Mouse (Mus musculus): ENCODE results near the gene Cwf19l1. TPM values are rescaled to one million over a fixed set of nuclear protein-coding genes. Genes with fewer than 3 reads are reported as not detected.

Cwf19l1 gene
- polyA plus RNA-seq, 1 experiment = 10.3 TPM

GRCm38 (mm10) chr19:44144366-44144765, 8.7 kb upstream of the Cwf19l1 start:
- H3ac ChIP-seq (ENCODE audit: control insufficient read depth, insufficient read length) = no peak overlapping the region
- no peaks in the 10 kb centered on the region for H3K27me3 ChIP-seq (ENCODE audit: control insufficient read depth, insufficient read depth, insufficient read length)
- H3K36me3 ChIP-seq (ENCODE audit: control insufficient read depth, insufficient read depth) = peaks cover 28% of the 10 kb centered on the region
- TF ChIP-seq TCF3 (IDR thresholded peaks at IDR 0.05; ENCODE audit: insufficient read length, low read depth) (no peak), CEBPB (IDR thresholded peaks at IDR 0.05; ENCODE audit: insufficient read depth, poor library complexity, severe bottlenecking) (no peak), MYOG (IDR thresholded peaks at IDR 0.05; ENCODE audit: control insufficient read depth in 1 of 3, insufficient read depth in 1 of 3, insufficient read length in 2 of 3, low read depth in 2 of 3) (no peak), MYOD1 (IDR thresholded peaks at IDR 0.05; ENCODE audit: control insufficient read depth in 1 of 3, insufficient read length in 2 of 3, low read depth in 2 of 3) (no peak), TCF12 (IDR thresholded peaks at IDR 0.05; ENCODE audit: insufficient read depth, poor library complexity, severe bottlenecking) (no peak), REST (IDR thresholded peaks at IDR 0.05; ENCODE audit: insufficient read depth, insufficient read length) (no peak), POLR2A (IDR thresholded peaks at IDR 0.05; ENCODE audit: insufficient read length, low read depth) (no peak), E2F4 (IDR thresholded peaks at IDR 0.05; ENCODE audit: insufficient read depth) (no peak), SRF (IDR thresholded peaks at IDR 0.05; ENCODE audit: control insufficient read depth, insufficient read length, low read depth) (no peak), MAX (IDR thresholded peaks at IDR 0.05; ENCODE audit: low read depth) (no peak), USF1 (IDR thresholded peaks at IDR 0.05; ENCODE audit: low read depth) (no peak), POLR2AphosphoS2 (IDR thresholded peaks at IDR 0.05; ENCODE audit: insufficient read length, low read depth) (no peak)
- H3K4me2 ChIP-seq (ENCODE audit: low read depth) = no peak overlapping the region
- no peak overlapping the region for H3K4me3 ChIP-seq
- H3K79me2 ChIP-seq (ENCODE audit: control insufficient read depth, insufficient read depth) = peaks cover 12% of the 10 kb centered on the region

- Histone ChIP-seq H3K79me2 (ENCODE audit: control insufficient read depth, insufficient read depth) (peaks cover 26% of the 10 kb centered on the region), H3ac (ENCODE audit: control insufficient read depth, insufficient read length) (peak overlapping the region; percentile 81), H3K4me3 (peak overlapping the region; percentile 90), H3K4me2 (ENCODE audit: low read depth) (peak overlapping the region; percentile 79), H3K27me3 (ENCODE audit: control insufficient read depth, insufficient read depth, insufficient read length) (no peaks in the 10 kb centered on the region), H3K36me3 (ENCODE audit: control insufficient read depth, insufficient read depth) (peaks cover 6% of the 10 kb centered on the region)
- no peak for TF ChIP-seq MYOD1 (IDR thresholded peaks at IDR 0.05; ENCODE audit: control insufficient read depth in 1 of 3, insufficient read length in 2 of 3, low read depth in 2 of 3)
- no peak for TF ChIP-seq CEBPB (IDR thresholded peaks at IDR 0.05; ENCODE audit: insufficient read depth, poor library complexity, severe bottlenecking)
- no peak for TF ChIP-seq POLR2A (IDR thresholded peaks at IDR 0.05; ENCODE audit: insufficient read length, low read depth)
- no peak for TF ChIP-seq E2F4 (IDR thresholded peaks at IDR 0.05; ENCODE audit: insufficient read depth)
- TF ChIP-seq USF1 (IDR thresholded peaks at IDR 0.05; ENCODE audit: low read depth) = no peak
- no peak for TF ChIP-seq POLR2AphosphoS2 (IDR thresholded peaks at IDR 0.05; ENCODE audit: insufficient read length, low read depth)
- no peak for TF ChIP-seq REST (IDR thresholded peaks at IDR 0.05; ENCODE audit: insufficient read depth, insufficient read length)
- no peak for TF ChIP-seq TCF3 (IDR thresholded peaks at IDR 0.05; ENCODE audit: insufficient read length, low read depth)
- no peak for TF ChIP-seq SRF (IDR thresholded peaks at IDR 0.05; ENCODE audit: control insufficient read depth, insufficient read length, low read depth)
- no peak for TF ChIP-seq MAX (IDR thresholded peaks at IDR 0.05; ENCODE audit: low read depth)
- no peak for TF ChIP-seq TCF12 (IDR thresholded peaks at IDR 0.05; ENCODE audit: insufficient read depth, poor library complexity, severe bottlenecking)
- TF ChIP-seq MYOG (IDR thresholded peaks at IDR 0.05; ENCODE audit: control insufficient read depth in 1 of 3, insufficient read depth in 1 of 3, insufficient read length in 2 of 3, low read depth in 2 of 3) = no peak
These were observed 347 bp upstream of the Cwf19l1 start for GRCm38 (mm10) chr19:44135960-44136485.

DNA sequence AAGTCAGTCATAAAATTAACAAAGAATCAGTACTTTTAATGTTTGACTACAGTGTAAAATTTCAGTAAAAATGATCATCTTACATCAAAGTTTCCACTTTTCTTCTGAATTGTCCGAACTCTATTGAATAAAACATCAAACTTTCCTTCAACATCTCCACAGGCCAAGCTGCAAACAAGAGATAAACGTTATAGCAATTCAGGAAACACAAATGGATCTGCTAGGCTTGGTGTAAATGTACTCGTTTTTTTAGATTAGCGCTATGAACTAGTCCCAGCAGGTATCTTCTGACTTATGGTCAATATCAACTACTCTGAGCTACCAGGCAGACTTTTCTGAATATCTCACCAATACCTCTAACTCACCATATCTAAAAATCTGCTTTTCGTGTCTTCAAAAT, 2.8 kb downstream of the Cwf19l1 start:
- no peak for TF ChIP-seq TCF3 (IDR thresholded peaks at IDR 0.05; ENCODE audit: insufficient read length, low read depth)
- TF ChIP-seq REST (IDR thresholded peaks at IDR 0.05; ENCODE audit: insufficient read depth, insufficient read length) = no peak
- no peak for TF ChIP-seq MAX (IDR thresholded peaks at IDR 0.05; ENCODE audit: low read depth)
- TF ChIP-seq SRF (IDR thresholded peaks at IDR 0.05; ENCODE audit: control insufficient read depth, insufficient read length, low read depth) = no peak
- TF ChIP-seq USF1 (IDR thresholded peaks at IDR 0.05; ENCODE audit: low read depth) = no peak
- no peak for TF ChIP-seq MYOD1 (IDR thresholded peaks at IDR 0.05; ENCODE audit: control insufficient read depth in 1 of 3, insufficient read length in 2 of 3, low read depth in 2 of 3)
- TF ChIP-seq MYOG (IDR thresholded peaks at IDR 0.05; ENCODE audit: control insufficient read depth in 1 of 3, insufficient read depth in 1 of 3, insufficient read length in 2 of 3, low read depth in 2 of 3) = no peak
- TF ChIP-seq TCF12 (IDR thresholded peaks at IDR 0.05; ENCODE audit: insufficient read depth, poor library complexity, severe bottlenecking) = no peak
- no peak for TF ChIP-seq POLR2AphosphoS2 (IDR thresholded peaks at IDR 0.05; ENCODE audit: insufficient read length, low read depth)
- no peak for TF ChIP-seq E2F4 (IDR thresholded peaks at IDR 0.05; ENCODE audit: insufficient read depth)
- no peak for TF ChIP-seq CEBPB (IDR thresholded peaks at IDR 0.05; ENCODE audit: insufficient read depth, poor library complexity, severe bottlenecking)
- TF ChIP-seq POLR2A (IDR thresholded peaks at IDR 0.05; ENCODE audit: insufficient read length, low read depth) = no peak
- Histone ChIP-seq H3K79me2 (ENCODE audit: control insufficient read depth, insufficient read depth) (peaks cover 26% of the 10 kb centered on the region), H3ac (ENCODE audit: control insufficient read depth, insufficient read length) (no peak overlapping the region), H3K4me2 (ENCODE audit: low read depth) (no peak overlapping the region), H3K4me3 (no peak overlapping the region), H3K27me3 (ENCODE audit: control insufficient read depth, insufficient read depth, insufficient read length) (no peaks in the 10 kb centered on the region), H3K36me3 (ENCODE audit: control insufficient read depth, insufficient read depth) (peaks cover 5% of the 10 kb centered on the region)

DNA sequence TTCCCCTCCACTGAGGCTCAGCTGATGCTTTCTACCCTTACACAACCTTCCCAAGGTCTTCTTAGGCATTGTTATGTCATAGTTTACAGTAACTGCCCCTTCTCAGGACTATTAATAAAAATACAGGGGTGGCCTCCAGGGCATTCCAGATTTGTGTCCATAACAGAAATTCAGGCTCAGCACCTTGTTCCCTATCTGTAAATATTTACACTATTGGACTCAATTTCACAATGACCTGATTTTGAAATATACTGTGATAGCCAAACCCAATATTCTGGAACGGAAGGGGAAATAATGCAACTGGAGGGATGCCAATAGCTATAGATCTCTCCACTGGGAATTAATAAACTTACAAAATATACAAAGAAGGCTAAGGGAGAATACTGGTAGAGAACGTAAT, 7.1 kb downstream of the Cwf19l1 start:
- Histone ChIP-seq H3K36me3 (ENCODE audit: control insufficient read depth, insufficient read depth) (peaks cover 29% of the 10 kb centered on the region), H3ac (ENCODE audit: control insufficient read depth, insufficient read length) (no peak overlapping the region), H3K4me2 (ENCODE audit: low read depth) (no peak overlapping the region), H3K4me3 (no peak overlapping the region), H3K27me3 (ENCODE audit: control insufficient read depth, insufficient read depth, insufficient read length) (no peaks in the 10 kb centered on the region), H3K79me2 (ENCODE audit: control insufficient read depth, insufficient read depth) (peaks cover 7% of the 10 kb centered on the region)
- no peak for TF ChIP-seq SRF (IDR thresholded peaks at IDR 0.05; ENCODE audit: control insufficient read depth, insufficient read length, low read depth)
- no peak for TF ChIP-seq TCF3 (IDR thresholded peaks at IDR 0.05; ENCODE audit: insufficient read length, low read depth)
- no peak for TF ChIP-seq MAX (IDR thresholded peaks at IDR 0.05; ENCODE audit: low read depth)
- no peak for TF ChIP-seq REST (IDR thresholded peaks at IDR 0.05; ENCODE audit: insufficient read depth, insufficient read length)
- no peak for TF ChIP-seq POLR2A (IDR thresholded peaks at IDR 0.05; ENCODE audit: insufficient read length, low read depth)

All from myocyte (in vitro differentiated cells).